Mouse (Mus musculus): ENCODE data around the gene Irs1.

GRCm38 (mm10) chr1:82291930-82292712 is 905 bp upstream of the Irs1 start:
- no peak for TF ChIP-seq CTCF (IDR thresholded peaks at IDR 0.05; ENCODE audit: low read depth)
- TF ChIP-seq EP300 (IDR thresholded peaks at IDR 0.05; ENCODE audit: low read depth): no peak

All from liver, embryonic 14.5 days (tissue).